Mouse (Mus musculus) 3T3-L1 (cell line): ENCODE measurements around the gene Speer3.
A peak's percentile ranks its signal among the peaks of the same experiment; 100 is the strongest.

Source experiments
- DNase-seq: peaks from one replicate; pipeline ENCODE4 v3.0.0-alpha.2; 2015; ENCODE audit warnings: low read depth, low spot score

Gene Speer3

DNA sequence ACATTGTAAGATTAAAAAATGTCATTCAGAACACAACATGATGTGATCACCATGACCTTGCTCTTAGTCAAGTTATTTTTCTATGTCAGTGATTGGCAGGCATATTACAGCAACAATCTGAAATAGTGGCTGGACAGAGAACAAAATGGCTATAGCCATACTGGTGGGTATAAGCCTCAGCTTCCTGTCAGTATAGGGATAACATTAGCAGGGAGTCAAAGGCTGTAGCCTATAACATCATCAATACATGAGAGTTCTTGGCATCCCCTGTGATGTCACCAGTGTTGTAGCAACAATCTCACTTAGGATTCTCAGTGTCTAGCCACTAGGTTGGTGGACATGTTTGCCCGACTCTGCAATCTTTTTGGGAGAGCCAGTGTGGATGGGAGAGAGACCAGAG, at the start of gene Speer3:
Speer3 (plus strand) TSS at position 301 of the 400 bp plus-strand sequence.
- DNase-seq = no peak

GRCm38 (mm10) chr5:13810496-13810895, 19.1 kb downstream of the Speer3 start:
- DNase-seq = peak; percentile 83

DNA sequence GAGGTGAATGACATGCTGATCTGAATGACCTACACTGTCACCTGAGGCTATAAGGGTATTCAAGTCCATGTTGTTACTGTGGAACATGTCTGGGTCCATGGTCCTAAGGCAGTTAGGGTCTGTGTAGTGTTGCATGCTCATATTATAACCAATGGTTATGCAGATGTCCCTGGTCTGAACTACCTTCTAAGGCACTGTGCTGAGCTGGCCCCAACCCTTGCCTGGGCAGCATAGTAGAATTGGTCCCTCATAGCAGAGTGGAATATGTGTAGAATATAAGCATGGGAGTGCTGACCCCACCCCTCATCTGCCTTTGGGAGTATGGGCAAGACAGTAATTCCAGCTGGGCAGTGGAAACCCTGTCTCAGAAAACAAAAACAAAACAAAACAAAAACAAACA, 33.7 kb downstream of the Speer3 start:
- DNase-seq = no peak

- no peak for DNase-seq
These were observed 35.3 kb downstream of the Speer3 start for GRCm38 (mm10) chr5:13826708-13827107.

- peak; percentile 75 for DNase-seq
These were observed 52.9 kb downstream of the Speer3 start for GRCm38 (mm10) chr5:13844317-13844716.
